Mouse (Mus musculus) kidney, adult 11 months (tissue): ENCODE measurements around the gene Stac2.
A peak's percentile ranks its signal among the peaks of the same experiment; 100 is the strongest.

ENCODE experiments used
- DNase-seq: peaks from one replicate; pipeline ENCODE4 v3.0.0; 2022

Stac2 gene

GRCm38 (mm10) chr11:98019883-98020610, 33.2 kb downstream of the Stac2 start:
- no peak for DNase-seq

GRCm38 (mm10) chr11:98018858-98019641, 34.2 kb downstream of the Stac2 start:
- DNase-seq: no peak

GRCm38 (mm10) chr11:98018222-98018621, 35.0 kb downstream of the Stac2 start:
- no peak for DNase-seq

- DNase-seq: no peak
Measured at GRCm38 (mm10) chr11:98016824-98017223, 36.4 kb downstream of the Stac2 start.

- no peak for DNase-seq
Measured at GRCm38 (mm10) chr11:98016177-98016576, 37.1 kb downstream of the Stac2 start.

GRCm38 (mm10) chr11:98012831-98013230, 40.4 kb downstream of the Stac2 start:
- DNase-seq: no peak

GRCm38 (mm10) chr11:98011716-98012115, 41.5 kb downstream of the Stac2 start:
- DNase-seq: no peak

GRCm38 (mm10) chr11:98008087-98008486, 45.2 kb downstream of the Stac2 start:
- DNase-seq: no peak

GRCm38 (mm10) chr11:98005686-98006085, 47.6 kb downstream of the Stac2 start:
- no peak for DNase-seq

GRCm38 (mm10) chr11:98005076-98005475, 48.2 kb downstream of the Stac2 start:
- no peak for DNase-seq

- DNase-seq: no peak
Measured at GRCm38 (mm10) chr11:98004161-98004560, 49.1 kb downstream of the Stac2 start.

GRCm38 (mm10) chr11:98003171-98003671, 50.0 kb downstream of the Stac2 start:
- DNase-seq: no peak

- peak; percentile 39 for DNase-seq
Measured at GRCm38 (mm10) chr11:98002627-98003026, 50.6 kb downstream of the Stac2 start.

- DNase-seq: no peak
Measured at GRCm38 (mm10) chr11:98001986-98002385, 51.3 kb downstream of the Stac2 start.

GRCm38 (mm10) chr11:98001351-98001824, 51.9 kb downstream of the Stac2 start:
- no peak for DNase-seq

- DNase-seq: no peak
Measured at GRCm38 (mm10) chr11:98000378-98001140, 52.7 kb downstream of the Stac2 start.

- no peak for DNase-seq
Measured at GRCm38 (mm10) chr11:97999748-98000147, 53.5 kb downstream of the Stac2 start.

GRCm38 (mm10) chr11:97998898-97999608, 54.2 kb downstream of the Stac2 start:
- no peak for DNase-seq

- no peak for DNase-seq
Measured at GRCm38 (mm10) chr11:97998074-97998793, 55.0 kb downstream of the Stac2 start.

- no peak for DNase-seq
Measured at GRCm38 (mm10) chr11:97997387-97997960, 55.8 kb downstream of the Stac2 start.

GRCm38 (mm10) chr11:97996691-97997090, 56.6 kb downstream of the Stac2 start:
- no peak for DNase-seq
